Mouse (Mus musculus) midbrain, embryonic 11.5 days (tissue): ENCODE results near the gene Fam83f. TPM values are rescaled to one million over a fixed set of nuclear protein-coding genes. Genes with fewer than 3 reads are reported as not detected.
A peak's percentile ranks its signal among the peaks of the same experiment; 100 is the strongest.

Experiments used
- ATAC-seq: fragments of 200-750 bp; cut with Nextera tagmentation; 2 replicates; pipeline ENCODE4 v1.8.0; 2017; ENCODE audit warnings: moderate TSS enrichment, moderate library complexity; ENCODE audit not compliant: low FRiP score
- DNase-seq: peaks from one replicate; pipeline ENCODE4 v3.0.0; 2015; ENCODE audit warnings: low spot score; ENCODE audit errors: missing footprints
- H3K27ac ChIP-seq: fragments of 300-500 bp; sonication (generic); 2 replicates; pipeline ENCODE4 v1.5.1; 2014; ENCODE audit warnings: low read depth, low read length
- H3K27me3 ChIP-seq: fragments of 300-500 bp; sonication (generic); 2 replicates; pipeline ENCODE4 v1.6.1; 2014; ENCODE audit warnings: mild to moderate bottlenecking, low read length, moderate library complexity, mixed read lengths; ENCODE audit not compliant: control insufficient read depth, insufficient read depth
- H3K36me3 ChIP-seq: fragments of 300-500 bp; sonication (generic); 2 replicates; pipeline ENCODE4 v1.6.1; 2014; ENCODE audit warnings: mild to moderate bottlenecking, low read length, moderate library complexity, mixed read lengths; ENCODE audit not compliant: control insufficient read depth, insufficient read depth
- H3K4me1 ChIP-seq: fragments of 300-500 bp; sonication (generic); 2 replicates; pipeline ENCODE4 v1.6.1; 2014; ENCODE audit warnings: low read length; ENCODE audit not compliant: control insufficient read depth, insufficient read depth
- H3K4me2 ChIP-seq: fragments of 300-500 bp; sonication (generic); 2 replicates; pipeline ENCODE4 v1.6.1; 2014; ENCODE audit warnings: mild to moderate bottlenecking, moderate library complexity
- H3K4me3 ChIP-seq: fragments of 300-500 bp; sonication (generic); 2 replicates; pipeline ENCODE4 v1.5.1; 2014; ENCODE audit warnings: low read depth, low read length
- H3K9ac ChIP-seq: fragments of 300-500 bp; sonication (generic); 2 replicates; pipeline ENCODE4 v1.6.1; 2014; ENCODE audit warnings: low read length
- H3K9me3 ChIP-seq: fragments of 300-500 bp; sonication (generic); 2 replicates; pipeline ENCODE4 v1.6.1; 2016; ENCODE audit warnings: low read length; ENCODE audit not compliant: control insufficient read depth
- WGBS: fragments of 180-500 bp; shearing (Covaris S2); extraction: QIAGEN DNeasy Blood & Tissue Kit; methylation state at CpG from one replicate; pipeline ENCODE4 v1.1.7; 2014; 5-methylcytosine and 5-hydroxymethylcytosine counted together
- polyA plus RNA-seq: library from polyadenylated mRNA; unstranded; fragments of >200 nt; fragmentation: Nextera tagmentation; extraction: Ambion mirVana; gene quantifications from 2 replicates; pipeline ENCODE4 v1.2.1, GENCODE M21; 2014

The Fam83f gene
- 0.12 and 0.16 TPM in 2 replicates for polyA plus RNA-seq

DNA sequence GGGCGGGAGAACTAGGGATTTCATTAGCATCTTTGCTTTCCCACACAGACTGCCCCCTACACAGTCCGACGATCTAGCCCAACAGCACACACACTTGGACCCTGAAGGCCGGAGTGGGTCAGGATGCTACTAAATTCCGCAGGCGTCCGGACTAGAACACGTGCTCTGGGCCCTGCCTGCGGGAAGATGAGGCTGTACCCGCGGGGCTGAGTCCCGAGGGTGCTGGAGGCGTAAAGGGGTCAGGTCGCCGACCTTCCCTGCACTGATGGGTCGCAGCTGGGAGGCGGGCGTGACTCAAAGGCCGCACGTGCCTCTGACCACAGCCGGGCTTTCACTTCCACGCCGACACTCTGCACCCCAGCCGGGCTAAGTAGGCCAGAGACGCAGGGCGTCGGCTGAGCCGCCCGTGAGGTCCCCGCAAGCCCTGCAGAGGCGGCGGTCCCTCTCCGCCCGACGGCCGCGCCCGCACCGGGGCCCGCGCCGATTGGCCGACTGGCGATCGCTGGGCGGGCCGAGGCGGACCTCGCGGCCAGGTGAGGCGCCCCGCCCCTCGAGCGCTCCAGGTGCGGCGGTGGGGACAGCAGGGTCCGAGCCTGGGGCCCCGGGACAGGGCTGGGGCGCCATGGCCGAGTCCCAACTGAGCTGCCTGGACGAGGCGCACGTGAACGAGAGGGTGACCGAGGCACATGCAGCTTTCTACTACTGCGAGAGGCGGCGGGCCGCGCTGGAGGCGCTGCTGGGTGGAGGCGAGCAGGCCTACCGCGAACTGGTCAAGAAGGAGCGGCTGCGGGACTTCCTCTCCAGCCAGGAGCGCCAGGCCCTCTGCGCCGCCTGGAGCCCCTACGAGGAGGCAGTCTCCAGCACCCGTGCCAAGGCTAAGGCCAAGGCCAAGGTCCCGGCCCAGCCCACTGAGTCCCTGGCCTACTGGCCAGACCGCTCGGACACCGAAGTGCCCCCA is at the start of gene Fam83f:
Gene Fam83f, plus strand, starts transcription at position 553 of the 958 bp plus-strand sequence.
- no peaks in the 10 kb centered on the region for H3K36me3 ChIP-seq
- peak; percentile 59 for ATAC-seq
- peaks cover 5% of the 10 kb centered on the region; the same call in 1 of the 2 replicates for H3K4me1 ChIP-seq
- 4% methylated on average over 85 of the region's 85 CpGs for WGBS
- H3K4me3 ChIP-seq, result peak within 1 kb of the TSS; percentile 16
- H3K4me2 ChIP-seq, result peak within 1 kb of the TSS; percentile 58
- H3K9ac ChIP-seq, result no peak within 1 kb of the TSS; the same call in 1 of the 2 replicates
- H3K27ac ChIP-seq, result no peak within 1 kb of the TSS
- H3K27me3 ChIP-seq, result peaks cover 22% of the 10 kb centered on the region
- peak; percentile 93 for DNase-seq
- no peaks in the 10 kb centered on the region for H3K9me3 ChIP-seq

DNA sequence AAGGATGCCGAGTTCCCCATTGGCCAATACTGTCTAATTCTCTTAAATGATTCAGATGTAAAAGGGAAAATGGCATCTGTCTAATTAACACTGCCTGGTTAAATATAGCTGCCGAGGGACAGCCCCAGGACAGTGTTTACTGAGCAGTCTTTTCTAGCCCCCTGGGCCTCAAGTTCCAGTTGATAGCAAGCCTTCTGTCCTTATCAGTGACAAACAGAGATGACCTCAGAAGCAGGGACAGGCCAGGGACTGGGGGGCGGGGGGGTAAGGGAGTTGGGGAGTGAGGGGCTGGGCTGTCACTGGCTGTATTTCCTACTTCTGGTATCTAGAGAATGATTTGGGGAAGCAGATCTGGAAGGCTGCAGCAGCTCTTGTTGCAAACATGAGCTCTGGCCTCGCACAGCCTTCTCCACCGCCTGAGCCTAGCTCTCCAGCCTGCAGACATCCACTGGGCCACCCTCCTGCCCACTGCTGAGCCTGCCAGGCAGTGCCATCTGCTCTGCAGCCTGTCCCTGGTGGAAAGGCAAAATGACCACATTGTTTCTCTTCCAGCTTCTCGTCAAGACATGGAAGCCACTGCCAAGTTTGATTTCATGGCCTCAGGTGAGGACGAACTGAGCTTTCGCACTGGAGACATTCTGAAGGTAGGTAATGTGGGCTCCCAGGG is 48.3 kb upstream of the Fam83f start:
- Histone ChIP-seq H3K4me1 (no peaks in the 10 kb centered on the region), H3K9me3 (no peaks in the 10 kb centered on the region), H3K9ac (no peak overlapping the region), H3K36me3 (no peaks in the 10 kb centered on the region), H3K27ac (no peak overlapping the region; the same call in 1 of the 2 replicates), H3K4me2 (no peak overlapping the region), H3K4me3 (no peak overlapping the region), H3K27me3 (no peaks in the 10 kb centered on the region)
- no peak for ATAC-seq
- WGBS, result 78% methylated on average over 8 of the region's 8 CpGs
- DNase-seq, result no peak

- Histone ChIP-seq H3K36me3 (no peaks in the 10 kb centered on the region), H3K27me3 (no peaks in the 10 kb centered on the region), H3K9me3 (no peaks in the 10 kb centered on the region), H3K27ac (no peak overlapping the region), H3K4me3 (no peak overlapping the region), H3K9ac (no peak overlapping the region), H3K4me2 (no peak overlapping the region), H3K4me1 (0 out of 2 replicates have a peak, but pooled peaks cover 4% of the 10 kb centered on the region)
- no peak for DNase-seq
- 59% methylated on average over 6 of the region's 6 CpGs for WGBS
- ATAC-seq, result no peak
These were observed 45.2 kb upstream of the Fam83f start for GRCm38 (mm10) chr15:80626472-80626871.

DNA sequence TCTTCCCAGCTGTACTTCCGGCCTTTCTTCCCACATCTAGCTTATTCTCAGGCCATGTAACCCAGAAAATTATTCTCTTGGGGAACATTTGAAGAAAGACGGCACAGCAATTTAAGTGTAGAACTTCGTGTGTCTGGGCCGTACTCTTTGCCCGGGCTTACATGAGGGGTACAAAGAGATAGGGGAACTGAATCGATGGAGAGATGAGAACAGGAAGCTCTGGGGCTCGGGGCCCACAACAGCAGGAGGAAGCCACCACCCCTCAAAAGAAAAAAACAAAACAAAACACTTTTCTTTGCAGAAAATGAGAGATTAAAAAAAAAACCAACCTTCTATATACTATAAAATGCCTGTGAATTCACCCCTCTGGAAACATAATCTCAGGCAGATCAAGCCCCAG is 41.5 kb upstream of the Fam83f start:
- Histone ChIP-seq H3K4me2 (no peak overlapping the region), H3K27me3 (no peaks in the 10 kb centered on the region), H3K36me3 (no peaks in the 10 kb centered on the region), H3K9me3 (no peaks in the 10 kb centered on the region), H3K27ac (no peak overlapping the region), H3K9ac (no peak overlapping the region), H3K4me1 (0 out of 2 replicates have a peak, but pooled peaks cover 4% of the 10 kb centered on the region), H3K4me3 (no peak overlapping the region)
- DNase-seq (no peak), ATAC-seq (no peak)
- 82% methylated on average over 7 of the region's 7 CpGs for WGBS

DNA sequence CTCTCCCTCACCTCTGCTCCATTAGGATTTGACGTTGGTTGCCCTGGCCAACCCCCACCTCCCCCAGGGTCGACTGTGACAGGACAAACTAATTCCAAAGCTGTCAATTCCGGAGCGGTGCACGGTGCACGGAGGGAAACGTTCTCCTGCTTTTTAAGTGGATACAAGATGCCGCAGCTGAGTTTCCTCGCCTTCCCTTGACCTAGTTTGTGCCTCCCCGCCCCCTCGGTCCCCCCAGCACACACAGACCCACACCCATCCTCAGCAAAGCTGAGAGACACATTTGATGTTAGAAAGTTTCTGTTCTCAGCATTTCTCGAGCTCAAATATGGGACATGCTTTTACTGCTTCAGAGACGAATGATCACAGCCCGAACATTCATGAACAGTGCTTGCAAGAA is 40.9 kb upstream of the Fam83f start:
- Histone ChIP-seq H3K36me3 (no peaks in the 10 kb centered on the region), H3K9ac (no peak overlapping the region), H3K4me1 (0 out of 2 replicates have a peak, but pooled peaks cover 4% of the 10 kb centered on the region), H3K9me3 (no peaks in the 10 kb centered on the region), H3K4me3 (no peak overlapping the region), H3K4me2 (no peak overlapping the region), H3K27ac (no peak overlapping the region), H3K27me3 (no peaks in the 10 kb centered on the region)
- DNase-seq, result no peak
- no peak for ATAC-seq
- WGBS, result 53% methylated on average over 14 of the region's 14 CpGs

DNA sequence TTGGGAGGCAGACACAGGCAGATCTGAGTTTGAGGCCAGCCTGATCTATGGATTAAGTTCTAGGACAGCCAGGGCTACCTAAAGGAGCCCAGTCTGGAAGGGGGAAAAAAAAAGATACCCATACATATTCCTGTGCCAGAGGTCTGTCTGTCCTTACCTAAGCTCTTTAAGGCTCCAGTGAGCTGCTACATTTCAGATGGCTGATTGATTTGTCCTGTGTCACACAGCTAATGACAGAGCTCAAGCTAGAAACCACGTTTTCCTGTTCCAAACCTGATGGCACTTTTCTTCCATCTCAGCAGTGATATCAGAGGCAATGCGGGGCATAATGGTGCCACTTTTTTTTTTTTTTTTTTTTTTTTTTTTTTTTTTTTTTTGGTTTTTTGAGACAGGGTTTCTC is 40.3 kb upstream of the Fam83f start:
- no peak overlapping the region for H3K4me2 ChIP-seq
- no peak overlapping the region for H3K27ac ChIP-seq
- H3K9me3 ChIP-seq, result no peaks in the 10 kb centered on the region
- ATAC-seq (no peak), DNase-seq (no peak)
- H3K4me3 ChIP-seq, result no peak overlapping the region
- no peaks in the 10 kb centered on the region for H3K36me3 ChIP-seq
- WGBS, result 86% methylated on average over 2 of the region's 2 CpGs
- no peak overlapping the region for H3K9ac ChIP-seq
- 0 out of 2 replicates have a peak, but pooled peaks cover 4% of the 10 kb centered on the region for H3K4me1 ChIP-seq
- H3K27me3 ChIP-seq, result no peaks in the 10 kb centered on the region

DNA sequence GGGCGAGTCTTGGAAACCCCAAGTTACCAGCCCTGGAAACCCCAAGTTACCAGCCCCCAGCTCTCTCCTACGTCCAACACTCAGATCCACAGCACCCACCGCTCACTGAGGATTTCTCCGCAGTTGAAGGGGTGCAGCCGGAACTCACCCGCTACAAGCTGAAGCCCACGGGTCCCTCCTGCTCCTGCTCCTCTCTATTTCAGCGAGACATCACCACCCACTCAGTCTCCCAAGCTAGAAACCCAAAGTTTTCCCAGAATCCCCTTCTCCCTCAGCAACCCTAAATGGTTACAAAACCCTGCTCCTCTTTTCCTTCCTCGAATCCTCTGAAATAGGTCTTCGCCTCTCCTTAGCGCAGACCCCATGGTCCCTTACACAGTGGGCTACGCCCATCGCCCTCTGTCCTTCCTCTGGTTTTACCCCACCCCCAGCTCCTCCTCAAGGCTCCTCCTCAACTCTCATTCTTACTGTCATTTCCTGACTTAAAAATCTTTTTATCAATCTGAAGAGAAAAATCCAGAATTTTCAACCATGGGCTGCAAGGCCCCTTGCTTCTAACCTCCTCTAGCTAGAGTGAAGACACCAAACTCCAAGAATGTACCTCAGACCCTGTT is 39.3 kb upstream of the Fam83f start:
- Histone ChIP-seq H3K9ac (no peak overlapping the region), H3K36me3 (no peaks in the 10 kb centered on the region), H3K9me3 (no peaks in the 10 kb centered on the region), H3K4me3 (no peak overlapping the region), H3K4me2 (no peak overlapping the region), H3K4me1 (0 out of 2 replicates have a peak, but pooled peaks cover 4% of the 10 kb centered on the region), H3K27ac (no peak overlapping the region), H3K27me3 (no peaks in the 10 kb centered on the region)
- ATAC-seq, result no peak
- no peak for DNase-seq
- 90% methylated on average over 13 of the region's 13 CpGs for WGBS

GRCm38 (mm10) chr15:80634391-80635193 is 37.1 kb upstream of the Fam83f start:
- H3K27me3 ChIP-seq, result no peaks in the 10 kb centered on the region

More at GRCm38 (mm10) chr15:80634391-80635193, 37.1 kb upstream of the Fam83f start:
- Histone ChIP-seq H3K4me1 (0 out of 2 replicates have a peak, but pooled peaks cover 4% of the 10 kb centered on the region), H3K27ac (no peak overlapping the region), H3K36me3 (no peaks in the 10 kb centered on the region), H3K9me3 (no peaks in the 10 kb centered on the region), H3K4me3 (no peak overlapping the region), H3K4me2 (no peak overlapping the region), H3K9ac (no peak overlapping the region)
- 59% methylated on average over 11 of the region's 11 CpGs for WGBS
- peak; percentile 91 for DNase-seq
- ATAC-seq, result no peak
